Mouse (Mus musculus) liver, embryonic 11.5 days (tissue): ENCODE results near the gene Elmo3. TPM values are rescaled to one million over a fixed set of nuclear protein-coding genes. Genes with fewer than 3 reads are reported as not detected.
A peak's percentile ranks its signal among the peaks of the same experiment; 100 is the strongest.

Experiments used
- ATAC-seq: fragments of 200-750 bp; cut with Nextera tagmentation; replicated peaks from 2 replicates; pipeline ENCODE4 v1.8.0; 2017; ENCODE audit warnings: moderate number of reproducible peaks, mild to moderate bottlenecking, moderate TSS enrichment, moderate library complexity; ENCODE audit not compliant: low FRiP score
- DNase-seq: peaks from one replicate; pipeline ENCODE4 v3.0.0-alpha.2; 2017; ENCODE audit warnings: low spot score
- H3K27ac ChIP-seq: fragments of 300-500 bp; sonication (generic); 2 replicates; pipeline ENCODE4 v1.5.1; 2014; ENCODE audit warnings: mild to moderate bottlenecking, low read depth, low read length, control low read depth
- H3K27me3 ChIP-seq: fragments of 300-500 bp; sonication (generic); replicated peaks from 2 replicates; pipeline ENCODE4 v1.6.1; 2014; ENCODE audit warnings: low read length, mixed read lengths; ENCODE audit not compliant: control insufficient read depth, insufficient read depth
- H3K36me3 ChIP-seq: fragments of 300-500 bp; sonication (generic); 2 replicates; pipeline ENCODE4 v1.6.1; 2014; ENCODE audit warnings: mild to moderate bottlenecking, low read length, moderate library complexity, mixed read lengths; ENCODE audit not compliant: control insufficient read depth, insufficient read depth
- H3K4me1 ChIP-seq: fragments of 300-500 bp; sonication (generic); replicated peaks from 2 replicates; pipeline ENCODE4 v1.6.1; 2014; ENCODE audit warnings: low read length, mixed read lengths; ENCODE audit not compliant: control insufficient read depth, insufficient read depth
- H3K4me2 ChIP-seq: fragments of 300-500 bp; sonication (generic); 2 replicates; pipeline ENCODE4 v1.6.1; 2014; ENCODE audit warnings: mild to moderate bottlenecking, control low read depth, moderate library complexity
- H3K4me3 ChIP-seq: fragments of 300-500 bp; sonication (generic); 2 replicates; pipeline ENCODE4 v1.5.1; 2014; ENCODE audit warnings: low read depth, low read length, control low read depth
- H3K9ac ChIP-seq: fragments of 300-500 bp; sonication (generic); 2 replicates; pipeline ENCODE4 v1.6.1; 2014; ENCODE audit warnings: low read depth, low read length, control low read depth
- H3K9me3 ChIP-seq: fragments of 300-500 bp; sonication (generic); 2 replicates; pipeline ENCODE4 v1.6.1; 2016; ENCODE audit warnings: low read length, inconsistent platforms, mixed read lengths; ENCODE audit not compliant: control insufficient read depth
- WGBS: fragments of 180-500 bp; shearing (Covaris S2); extraction: QIAGEN DNeasy Blood & Tissue Kit; methylation state at CpG from one replicate; pipeline ENCODE4 v1.1.7; 2014; 5-methylcytosine and 5-hydroxymethylcytosine counted together
- polyA plus RNA-seq: library from polyadenylated mRNA; unstranded; fragments of >200 nt; fragmentation: Nextera tagmentation; extraction: Ambion mirVana; gene quantifications from 2 replicates; pipeline ENCODE4 v1.2.1, GENCODE M21; 2014

Elmo3 gene
- polyA plus RNA-seq, 1 experiment from 2014 or later: 2.6 TPM

DNA sequence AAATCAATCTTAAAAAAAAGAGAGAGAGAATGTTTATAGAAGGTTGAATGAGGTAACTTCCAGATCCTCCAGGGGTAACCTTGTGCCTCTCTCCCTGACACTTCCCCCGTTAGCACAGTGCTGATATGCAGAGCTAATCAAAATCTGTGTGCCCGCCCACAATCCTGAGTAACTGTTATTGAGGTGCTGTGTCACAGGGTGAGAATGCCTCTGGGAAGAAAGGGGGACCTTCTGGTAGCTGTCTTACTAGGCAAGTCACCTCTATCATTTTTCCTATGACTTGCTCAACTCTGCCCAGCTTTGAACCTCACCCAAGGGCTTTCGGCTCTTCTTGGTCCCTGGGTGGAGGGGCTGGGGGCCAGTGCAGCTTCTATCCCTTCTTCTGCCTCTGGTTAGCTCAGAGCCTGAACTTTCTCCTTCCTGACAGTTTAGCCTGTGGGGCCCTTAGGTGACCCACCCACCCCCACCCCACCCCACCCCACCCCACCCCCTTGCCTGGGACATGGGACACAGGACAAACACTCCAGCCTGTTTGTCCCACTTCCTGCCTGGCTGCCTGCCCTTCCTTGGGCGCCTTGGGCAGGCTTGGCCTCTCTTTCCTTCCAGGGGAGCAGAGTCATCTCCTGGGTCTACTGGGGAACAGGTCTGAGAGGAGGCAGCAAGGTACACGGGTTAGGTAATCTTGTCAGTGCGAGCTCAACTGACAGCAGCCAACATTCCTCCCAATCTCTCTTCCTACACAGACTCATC is 34.7 kb downstream of the Elmo3 start:
- ATAC-seq: peak; percentile 74
- Histone ChIP-seq H3K27ac (0 out of 2 replicates have a peak overlapping the region, but pooled peaks have one; percentile 6), H3K27me3 (no peaks in the 10 kb centered on the region), H3K4me3 (no peak overlapping the region), H3K9ac (peak overlapping the region; percentile 2; the same call in 1 of the 2 replicates), H3K9me3 (no peaks in the 10 kb centered on the region), H3K36me3 (peaks cover 10% of the 10 kb centered on the region; the same call in 1 of the 2 replicates), H3K4me1 (peaks cover 36% of the 10 kb centered on the region), H3K4me2 (no peak overlapping the region)
- DNase-seq: no peak
- 44% methylated on average over 6 of the region's 6 CpGs for WGBS

GRCm38 (mm10) chr8:105341399-105341798 is 36.0 kb downstream of the Elmo3 start:
- ATAC-seq: no peak
- 51% methylated on average over 8 of the region's 8 CpGs for WGBS
- H3K4me1 ChIP-seq: peaks cover 41% of the 10 kb centered on the region
- H3K9me3 ChIP-seq: no peaks in the 10 kb centered on the region
- no peaks in the 10 kb centered on the region; the same call in 1 of the 2 replicates for H3K27me3 ChIP-seq
- H3K36me3 ChIP-seq: peaks cover 10% of the 10 kb centered on the region; the same call in 1 of the 2 replicates
- H3K4me2 ChIP-seq: no peak overlapping the region
- no peak overlapping the region for H3K27ac ChIP-seq
- no peak overlapping the region for H3K4me3 ChIP-seq
- no peak for DNase-seq
- no peak overlapping the region for H3K9ac ChIP-seq

- DNase-seq (no peak), ATAC-seq (no peak)
- Histone ChIP-seq H3K27me3 (no peaks in the 10 kb centered on the region; the same call in 1 of the 2 replicates), H3K36me3 (peaks cover 1% of the 10 kb centered on the region; the same call in 1 of the 2 replicates), H3K4me2 (no peak overlapping the region), H3K9me3 (no peaks in the 10 kb centered on the region), H3K27ac (no peak overlapping the region), H3K4me3 (no peak overlapping the region), H3K4me1 (peaks cover 49% of the 10 kb centered on the region), H3K9ac (no peak overlapping the region)
- 66% methylated on average over 4 of the region's 4 CpGs for WGBS
These were observed 37.4 kb downstream of the Elmo3 start for GRCm38 (mm10) chr8:105342768-105343167.

- DNase-seq: no peak
- H3K4me2 ChIP-seq: no peak overlapping the region
- peaks cover 46% of the 10 kb centered on the region for H3K4me1 ChIP-seq
- no peak overlapping the region for H3K4me3 ChIP-seq
- 69% methylated on average over 6 of the region's 8 CpGs for WGBS
- peaks cover 7% of the 10 kb centered on the region for H3K27me3 ChIP-seq
- no peak overlapping the region for H3K27ac ChIP-seq
- ATAC-seq: no peak
- H3K9me3 ChIP-seq: no peaks in the 10 kb centered on the region
- H3K36me3 ChIP-seq: no peaks in the 10 kb centered on the region
- no peak overlapping the region for H3K9ac ChIP-seq
These were observed 38.6 kb downstream of the Elmo3 start for GRCm38 (mm10) chr8:105343791-105344574.

- H3K4me1 ChIP-seq: peaks cover 36% of the 10 kb centered on the region
- no peak overlapping the region for H3K9ac ChIP-seq
- 41% methylated on average over 7 of the region's 7 CpGs for WGBS
- H3K27me3 ChIP-seq: peaks cover 20% of the 10 kb centered on the region
- peak overlapping the region; percentile 6; the same call in 1 of the 2 replicates for H3K27ac ChIP-seq
- 0 out of 2 replicates have a peak overlapping the region, but pooled peaks have one; percentile 57 for H3K4me3 ChIP-seq
- H3K9me3 ChIP-seq: no peaks in the 10 kb centered on the region
- DNase-seq (no peak), ATAC-seq (no peak)
- no peaks in the 10 kb centered on the region for H3K36me3 ChIP-seq
- H3K4me2 ChIP-seq: peak overlapping the region; percentile 83
These were observed 39.9 kb downstream of the Elmo3 start for GRCm38 (mm10) chr8:105345061-105345975.

DNA sequence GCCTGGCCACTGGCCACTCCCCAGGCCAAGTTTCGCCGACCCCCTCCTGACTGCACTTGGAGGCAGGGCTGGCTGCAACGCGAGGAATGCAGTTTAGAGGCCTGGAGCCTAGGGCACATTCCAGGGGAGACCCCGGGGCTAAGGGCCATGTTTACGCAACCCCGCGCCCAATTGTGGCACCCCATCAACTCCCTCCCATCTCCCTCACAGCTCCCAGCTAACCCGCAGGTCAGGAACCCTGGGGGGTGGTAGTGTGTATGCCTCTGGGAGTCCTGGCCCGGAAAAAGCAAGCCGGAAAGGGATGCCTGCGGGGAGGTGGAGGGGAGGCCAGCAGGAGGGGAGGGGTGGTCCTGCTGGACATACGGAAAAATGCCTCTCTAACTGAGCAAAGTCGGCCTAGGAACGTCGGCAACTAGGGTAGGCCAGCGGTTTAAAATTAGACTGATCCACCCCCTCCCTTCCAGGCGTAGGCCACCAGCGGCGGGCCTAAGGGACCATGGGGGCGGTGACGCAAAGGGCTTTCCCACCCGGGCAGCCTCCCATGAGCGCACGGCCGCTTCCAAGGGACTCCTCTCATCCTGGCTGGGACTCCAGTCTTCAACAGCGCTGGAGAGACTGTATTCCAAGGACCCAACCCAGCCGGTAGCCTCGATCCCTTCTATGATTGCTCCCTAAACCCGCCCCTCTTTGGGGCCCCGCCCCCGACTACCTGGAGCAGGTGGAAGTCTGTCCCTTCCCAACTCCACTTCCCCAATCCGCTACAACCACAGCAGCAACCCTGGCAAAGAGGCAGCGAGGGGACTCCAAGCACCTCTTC is 41.4 kb downstream of the Elmo3 start:
- peak; percentile 22; the same call in 1 of the 2 replicates for ATAC-seq
- Histone ChIP-seq H3K9ac (peak overlapping the region; percentile 49), H3K4me2 (peak overlapping the region; percentile 83), H3K27me3 (peaks cover 29% of the 10 kb centered on the region), H3K36me3 (no peaks in the 10 kb centered on the region), H3K4me3 (peak overlapping the region; percentile 57), H3K9me3 (no peaks in the 10 kb centered on the region), H3K27ac (peak overlapping the region; percentile 21; the same call in 1 of the 2 replicates), H3K4me1 (peaks cover 26% of the 10 kb centered on the region)
- 4% methylated on average over 34 of the region's 34 CpGs for WGBS
- DNase-seq: peak; percentile 64

- H3K4me2 ChIP-seq: peak within 1 kb of the TSS; percentile 83
- DNase-seq (peak; percentile 91), ATAC-seq (peak; percentile 90)
- H3K9me3 ChIP-seq: no peaks in the 10 kb centered on the region
- peak within 1 kb of the TSS; percentile 21 for H3K27ac ChIP-seq
- under 1% methylated on average over 53 of the region's 53 CpGs for WGBS
- H3K9ac ChIP-seq: peak within 1 kb of the TSS; percentile 49
- peaks cover 29% of the 10 kb centered on the region for H3K27me3 ChIP-seq
- H3K4me1 ChIP-seq: peaks cover 26% of the 10 kb centered on the region
- peak within 1 kb of the TSS; percentile 57 for H3K4me3 ChIP-seq
- no peaks in the 10 kb centered on the region for H3K36me3 ChIP-seq
These were observed 42.2 kb downstream of the Elmo3 start, which contains the start of gene Fhod1 for GRCm38 (mm10) chr8:105347428-105348221. Gene Fhod1, minus strand, starts transcription at chr8:105347953.
